Mouse (Mus musculus) forebrain, embryonic 13.5 days (tissue): ENCODE measurements at regions not wholly inside any gene's neighbourhood (a gene's known extent, or its start where the extent isn't known, plus 50 kb on each side); places are given as distances from the start of the nearest gene placed in this dataset.

ENCODE experiments used
- ATAC-seq: fragments of 200-750 bp; cut with Nextera tagmentation; 2 replicates; pipeline ENCODE4 v1.8.0; 2017
- H3K27ac ChIP-seq: fragments of 300-500 bp; sonication (generic); 2 replicates; pipeline ENCODE4 v1.5.1; 2015; ENCODE audit warnings: inconsistent platforms, mild to moderate bottlenecking, moderate library complexity
- H3K27me3 ChIP-seq: fragments of 300-500 bp; sonication (generic); 2 replicates; pipeline ENCODE4 v1.6.1; 2015; ENCODE audit warnings: mild to moderate bottlenecking, inconsistent platforms
- H3K36me3 ChIP-seq: fragments of 300-500 bp; sonication (generic); 2 replicates; pipeline ENCODE4 v1.6.1; 2015; ENCODE audit warnings: mild to moderate bottlenecking, inconsistent platforms; ENCODE audit not compliant: poor library complexity, severe bottlenecking
- H3K4me1 ChIP-seq: fragments of 300-500 bp; sonication (generic); 2 replicates; pipeline ENCODE4 v1.6.1; 2015; ENCODE audit warnings: inconsistent platforms
- H3K4me2 ChIP-seq: fragments of 300-500 bp; sonication (generic); 2 replicates; pipeline ENCODE4 v1.6.1; 2015; ENCODE audit warnings: inconsistent platforms, mild to moderate bottlenecking, moderate library complexity
- H3K4me3 ChIP-seq: fragments of 300-500 bp; sonication (generic); 2 replicates; pipeline ENCODE4 v1.5.1; 2015; ENCODE audit warnings: mild to moderate bottlenecking, inconsistent platforms
- H3K9ac ChIP-seq: fragments of 300-500 bp; sonication (generic); 2 replicates; pipeline ENCODE4 v1.6.1; 2015; ENCODE audit warnings: mild to moderate bottlenecking, inconsistent platforms
- H3K9me3 ChIP-seq: fragments of 300-500 bp; sonication (generic); replicated peaks from 2 replicates; pipeline ENCODE4 v1.6.1; 2016; ENCODE audit warnings: inconsistent platforms
- WGBS: fragments of 180-500 bp; shearing (Covaris S2); methylation state at CpG from one replicate; pipeline ENCODE4 v1.1.7; 2015; 5-methylcytosine and 5-hydroxymethylcytosine counted together

- Histone ChIP-seq H3K4me3 (no peak overlapping the region), H3K4me2 (no peak overlapping the region), H3K9ac (no peak overlapping the region), H3K4me1 (peaks cover 9% of the 10 kb centered on the region), H3K27me3 (peaks cover 4% of the 10 kb centered on the region), H3K36me3 (no peaks in the 10 kb centered on the region), H3K9me3 (no peaks in the 10 kb centered on the region), H3K27ac (no peak overlapping the region)
- no peak for ATAC-seq
- WGBS, result 92% methylated on average over 8 of the region's 8 CpGs
Measured at GRCm38 (mm10) chr9:61301070-61301469, 71.1 kb upstream of the Tle3 start.

- peaks cover 4% of the 10 kb centered on the region for H3K27me3 ChIP-seq
- WGBS, result 15% methylated on average over 5 of the region's 5 CpGs
- no peak overlapping the region for H3K9ac ChIP-seq
- H3K36me3 ChIP-seq, result no peaks in the 10 kb centered on the region
- ATAC-seq, result no peak
- H3K27ac ChIP-seq, result no peak overlapping the region
- no peak overlapping the region for H3K4me3 ChIP-seq
- no peaks in the 10 kb centered on the region for H3K4me1 ChIP-seq
- H3K9me3 ChIP-seq, result no peaks in the 10 kb centered on the region
- H3K4me2 ChIP-seq, result no peak overlapping the region
Measured at GRCm38 (mm10) chr9:61302724-61303123, 69.4 kb upstream of the Tle3 start.

- H3K4me3 ChIP-seq, result no peak overlapping the region
- H3K4me1 ChIP-seq, result no peaks in the 10 kb centered on the region
- no peaks in the 10 kb centered on the region for H3K36me3 ChIP-seq
- H3K4me2 ChIP-seq, result no peak overlapping the region
- WGBS, result 84% methylated on average over 9 of the region's 9 CpGs
- H3K9me3 ChIP-seq, result no peaks in the 10 kb centered on the region
- ATAC-seq, result no peak
- H3K9ac ChIP-seq, result no peak overlapping the region
- no peak overlapping the region for H3K27ac ChIP-seq
- H3K27me3 ChIP-seq, result peaks cover 13% of the 10 kb centered on the region
Measured at GRCm38 (mm10) chr9:61306306-61306705, 65.9 kb upstream of the Tle3 start.

- H3K4me1 ChIP-seq, result peaks cover 7% of the 10 kb centered on the region
- no peak overlapping the region for H3K9ac ChIP-seq
- no peaks in the 10 kb centered on the region for H3K9me3 ChIP-seq
- no peak for ATAC-seq
- WGBS, result 50% methylated on average over 3 of the region's 3 CpGs
- peaks cover 20% of the 10 kb centered on the region for H3K27me3 ChIP-seq
- no peak overlapping the region for H3K27ac ChIP-seq
- no peaks in the 10 kb centered on the region for H3K36me3 ChIP-seq
- no peak overlapping the region for H3K4me2 ChIP-seq
- no peak overlapping the region for H3K4me3 ChIP-seq
Measured at GRCm38 (mm10) chr9:61309096-61309495, 63.1 kb upstream of the Tle3 start.

GRCm38 (mm10) chr9:61309768-61310493 is 62.2 kb upstream of the Tle3 start:
- no peak for ATAC-seq
- 73% methylated on average over 8 of the region's 8 CpGs for WGBS
- Histone ChIP-seq H3K36me3 (no peaks in the 10 kb centered on the region), H3K27ac (no peak overlapping the region), H3K4me3 (no peak overlapping the region), H3K4me2 (no peak overlapping the region), H3K27me3 (peaks cover 27% of the 10 kb centered on the region), H3K4me1 (peaks cover 10% of the 10 kb centered on the region), H3K9ac (no peak overlapping the region), H3K9me3 (no peaks in the 10 kb centered on the region)

GRCm38 (mm10) chr9:61310574-61310973 is 61.6 kb upstream of the Tle3 start:
- H3K4me1 ChIP-seq, result peaks cover 17% of the 10 kb centered on the region
- WGBS, result 80% methylated on average over 5 of the region's 5 CpGs
- no peak overlapping the region for H3K4me3 ChIP-seq

GRCm38 (mm10) chr9:61311604-61312003 is 60.6 kb upstream of the Tle3 start:
- H3K9me3 ChIP-seq, result no peaks in the 10 kb centered on the region
- no peaks in the 10 kb centered on the region for H3K36me3 ChIP-seq
- no peak overlapping the region for H3K9ac ChIP-seq
- WGBS, result 49% methylated on average over 5 of the region's 5 CpGs
- no peak for ATAC-seq
- peaks cover 27% of the 10 kb centered on the region for H3K27me3 ChIP-seq
- H3K4me3 ChIP-seq, result no peak overlapping the region
- no peak overlapping the region for H3K27ac ChIP-seq
- peaks cover 27% of the 10 kb centered on the region for H3K4me1 ChIP-seq
- H3K4me2 ChIP-seq, result no peak overlapping the region

More at GRCm38 (mm10) chr9:61310574-61310973, 61.6 kb upstream of the Tle3 start:
- H3K27me3 ChIP-seq, result peaks cover 27% of the 10 kb centered on the region
- no peaks in the 10 kb centered on the region for H3K9me3 ChIP-seq
- ATAC-seq, result no peak
- H3K27ac ChIP-seq, result no peak overlapping the region
- H3K4me2 ChIP-seq, result no peak overlapping the region
- H3K36me3 ChIP-seq, result no peaks in the 10 kb centered on the region
- H3K9ac ChIP-seq, result no peak overlapping the region

- Histone ChIP-seq H3K27me3 (peaks cover 24% of the 10 kb centered on the region), H3K4me2 (no peak overlapping the region), H3K4me1 (peaks cover 40% of the 10 kb centered on the region), H3K9me3 (no peaks in the 10 kb centered on the region), H3K36me3 (no peaks in the 10 kb centered on the region), H3K27ac (no peak overlapping the region), H3K9ac (no peak overlapping the region), H3K4me3 (no peak overlapping the region)
- no peak for ATAC-seq
- WGBS, result 76% methylated on average over 6 of the region's 6 CpGs
Measured at GRCm38 (mm10) chr9:61314630-61315179, 57.5 kb upstream of the Tle3 start.

GRCm38 (mm10) chr9:61315371-61316298 is 56.5 kb upstream of the Tle3 start:
- Histone ChIP-seq H3K4me3 (no peak overlapping the region), H3K4me1 (peaks cover 45% of the 10 kb centered on the region), H3K27me3 (peaks cover 17% of the 10 kb centered on the region), H3K4me2 (no peak overlapping the region), H3K36me3 (no peaks in the 10 kb centered on the region), H3K9ac (0 out of 2 replicates have a peak overlapping the region, but pooled peaks have one; percentile 18), H3K9me3 (no peaks in the 10 kb centered on the region), H3K27ac (peak overlapping the region; percentile 59)
- WGBS, result 51% methylated on average over 17 of the region's 17 CpGs
- peak; percentile 57; the same call in 1 of the 2 replicates for ATAC-seq

- no peak for ATAC-seq
- Histone ChIP-seq H3K27me3 (peaks cover 14% of the 10 kb centered on the region), H3K9ac (no peak overlapping the region), H3K4me1 (peaks cover 45% of the 10 kb centered on the region), H3K4me2 (no peak overlapping the region), H3K27ac (no peak overlapping the region), H3K9me3 (no peaks in the 10 kb centered on the region), H3K4me3 (no peak overlapping the region), H3K36me3 (no peaks in the 10 kb centered on the region)
- WGBS, result 9% methylated on average over 4 of the region's 4 CpGs
Measured at GRCm38 (mm10) chr9:61316442-61316841, 55.7 kb upstream of the Tle3 start.

GRCm38 (mm10) chr9:61319721-61320120 is 52.4 kb upstream of the Tle3 start:
- H3K4me2 ChIP-seq, result no peak overlapping the region
- WGBS, result 42% methylated on average over 6 of the region's 6 CpGs
- no peak overlapping the region for H3K4me3 ChIP-seq
- H3K9ac ChIP-seq, result no peak overlapping the region
- peaks cover 12% of the 10 kb centered on the region for H3K27me3 ChIP-seq
- H3K36me3 ChIP-seq, result no peaks in the 10 kb centered on the region
- no peaks in the 10 kb centered on the region for H3K9me3 ChIP-seq
- no peak overlapping the region for H3K27ac ChIP-seq
- ATAC-seq, result no peak
- peaks cover 56% of the 10 kb centered on the region for H3K4me1 ChIP-seq

GRCm38 (mm10) chr9:61321314-61321713 is 50.9 kb upstream of the Tle3 start:
- 77% methylated on average over 1 of the region's 1 CpGs for WGBS
- no peak overlapping the region for H3K4me3 ChIP-seq

More at GRCm38 (mm10) chr9:61321314-61321713, 50.9 kb upstream of the Tle3 start:
- H3K9me3 ChIP-seq, result no peaks in the 10 kb centered on the region
- H3K4me1 ChIP-seq, result peaks cover 48% of the 10 kb centered on the region
- peaks cover 18% of the 10 kb centered on the region for H3K27me3 ChIP-seq
- H3K36me3 ChIP-seq, result no peaks in the 10 kb centered on the region
- no peak overlapping the region for H3K27ac ChIP-seq
- H3K4me2 ChIP-seq, result no peak overlapping the region
- no peak overlapping the region for H3K9ac ChIP-seq
- ATAC-seq, result no peak
